Mouse (Mus musculus): ENCODE data around the gene Gm20388.

The Gm20388 gene

GRCm38 (mm10) chr8:120510863-120511457 lies 600.3 kb downstream of the Gm20388 start:
- no peak for DNase-seq (ENCODE audit: low spot score)

DNA sequence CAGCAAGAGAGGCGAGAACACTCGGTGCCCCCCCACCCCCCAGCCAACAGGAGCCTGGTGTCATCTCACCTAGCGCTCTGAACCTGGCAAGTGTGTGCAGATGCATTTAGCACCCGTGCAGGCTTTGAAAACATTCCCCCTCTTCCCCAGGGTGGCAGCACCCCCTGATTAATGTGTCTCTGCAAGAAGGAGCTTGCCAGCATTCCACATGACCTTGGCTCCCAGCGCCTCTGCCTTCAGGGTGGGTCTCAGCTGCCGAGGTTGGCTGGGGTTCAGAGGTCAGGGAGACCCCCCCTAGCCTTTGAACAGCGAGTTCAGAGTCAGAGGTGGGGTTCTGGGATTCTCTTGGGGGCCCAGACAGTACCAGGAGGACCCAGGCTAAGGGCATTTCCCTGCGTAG lies 601.1 kb downstream of the Gm20388 start:
- DNase-seq (ENCODE audit: low spot score), result no peak

DNA sequence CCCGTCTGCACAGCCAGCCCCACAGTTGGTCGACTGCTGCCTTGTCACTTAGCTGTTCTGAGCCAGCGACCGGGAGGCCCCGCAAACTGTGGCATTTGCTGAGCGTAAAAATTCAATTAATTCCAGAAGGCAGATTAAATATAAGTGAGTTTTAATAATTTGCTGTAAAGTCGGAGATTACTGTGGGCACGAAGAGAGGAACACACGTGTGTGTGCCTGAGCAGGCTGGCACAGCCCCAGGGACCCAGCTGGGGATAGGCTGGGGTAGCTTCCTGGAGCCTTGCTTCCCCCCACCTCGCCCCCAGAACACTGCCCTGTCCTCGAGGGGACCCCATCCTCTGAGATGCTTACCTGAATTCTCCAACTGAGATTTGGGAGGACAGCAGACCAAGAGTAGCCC lies 601.7 kb downstream of the Gm20388 start:
- no peak for DNase-seq (ENCODE audit: low spot score)

DNA sequence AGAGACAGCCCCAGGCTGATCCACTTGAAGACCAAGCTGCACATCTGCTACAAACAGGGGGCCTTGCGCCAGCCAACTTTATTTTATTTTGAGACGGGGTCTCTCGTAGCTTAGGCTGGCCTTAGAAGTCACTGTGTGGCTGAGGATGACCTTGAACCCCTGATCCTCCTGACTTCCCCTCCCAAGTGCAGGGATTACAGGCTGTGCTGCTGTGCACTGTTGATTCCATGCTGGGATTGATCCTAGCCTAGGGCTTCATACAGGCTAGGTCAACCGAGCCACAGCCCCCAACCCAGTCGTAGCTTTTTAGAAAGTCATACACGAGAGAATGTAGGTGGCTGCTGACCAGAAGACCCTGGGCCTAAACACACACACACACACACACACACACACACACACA lies 602.5 kb downstream of the Gm20388 start:
- DNase-seq (ENCODE audit: low spot score), result no peak

- DNase-seq (ENCODE audit: low spot score), result no peak
Observed at GRCm38 (mm10) chr8:120513638-120514461, 603.2 kb downstream of the Gm20388 start.

GRCm38 (mm10) chr8:120515214-120515613 lies 604.6 kb downstream of the Gm20388 start:
- no peak for DNase-seq (ENCODE audit: low spot score)

DNA sequence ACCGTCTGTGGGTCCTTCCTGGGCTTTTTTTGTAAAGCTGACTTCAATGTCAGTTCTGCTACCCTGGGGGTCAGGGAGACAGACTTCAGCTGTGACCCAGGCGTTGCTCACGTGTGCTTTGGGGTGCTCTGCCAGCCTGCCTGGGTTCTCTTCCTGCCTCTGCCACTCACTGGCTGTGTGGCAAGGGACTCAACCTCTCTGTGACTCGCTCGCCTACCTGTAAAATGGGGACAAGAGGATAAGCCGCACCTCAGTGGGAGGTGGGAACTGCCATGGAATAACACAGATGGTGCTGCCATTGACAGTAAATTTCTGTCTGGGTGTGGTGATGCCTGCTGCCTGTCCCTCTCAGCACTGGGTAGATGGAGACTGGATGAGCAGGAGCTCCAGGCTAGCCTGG lies 605.0 kb downstream of the Gm20388 start:
- DNase-seq (ENCODE audit: low spot score), result no peak

- no peak for DNase-seq (ENCODE audit: low spot score)
Observed at GRCm38 (mm10) chr8:120516182-120516755, 605.6 kb downstream of the Gm20388 start.

- DNase-seq (ENCODE audit: low spot score), result no peak
Observed at GRCm38 (mm10) chr8:120517666-120518410, 607.2 kb downstream of the Gm20388 start.

DNA sequence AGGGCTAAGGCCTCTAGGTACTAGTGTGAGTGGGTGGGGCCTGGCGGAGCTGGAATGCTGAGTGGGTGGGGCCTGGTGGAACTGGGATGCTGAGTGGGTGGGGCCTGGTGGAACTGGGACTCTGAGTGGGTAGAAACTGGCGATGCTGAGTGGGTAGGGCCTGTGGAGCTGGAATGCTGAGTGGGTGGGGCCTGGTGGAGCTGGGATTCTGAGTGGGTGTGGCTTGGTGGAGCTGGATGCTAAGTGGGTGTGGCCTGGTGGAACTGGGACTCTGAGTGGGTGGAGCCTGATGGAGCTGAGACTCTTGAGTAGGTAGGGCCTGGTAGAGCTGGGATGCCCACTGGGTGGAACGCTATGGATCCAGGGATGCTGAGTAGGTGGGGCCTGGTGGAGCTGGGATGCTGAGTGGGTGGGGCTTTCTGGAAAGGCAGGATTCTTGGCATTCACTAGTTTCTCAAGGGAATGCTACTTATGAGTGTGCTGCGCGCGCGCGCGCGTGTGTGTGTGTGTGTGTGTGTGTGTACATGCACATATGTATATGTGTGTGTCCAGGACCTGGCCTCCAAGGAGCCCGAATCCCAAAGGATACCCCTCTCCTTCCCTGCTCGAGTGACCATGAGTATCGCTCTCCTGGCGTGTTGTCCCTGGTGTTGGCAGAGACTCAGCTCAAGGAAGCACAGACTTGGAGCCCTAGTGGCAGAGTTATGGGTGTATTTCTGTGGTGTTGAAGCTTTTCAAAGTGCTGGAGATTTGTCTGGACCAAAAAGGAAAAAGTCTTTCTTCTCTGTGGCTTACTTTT lies 608.3 kb downstream of the Gm20388 start:
- DNase-seq (ENCODE audit: low spot score), result no peak

DNA sequence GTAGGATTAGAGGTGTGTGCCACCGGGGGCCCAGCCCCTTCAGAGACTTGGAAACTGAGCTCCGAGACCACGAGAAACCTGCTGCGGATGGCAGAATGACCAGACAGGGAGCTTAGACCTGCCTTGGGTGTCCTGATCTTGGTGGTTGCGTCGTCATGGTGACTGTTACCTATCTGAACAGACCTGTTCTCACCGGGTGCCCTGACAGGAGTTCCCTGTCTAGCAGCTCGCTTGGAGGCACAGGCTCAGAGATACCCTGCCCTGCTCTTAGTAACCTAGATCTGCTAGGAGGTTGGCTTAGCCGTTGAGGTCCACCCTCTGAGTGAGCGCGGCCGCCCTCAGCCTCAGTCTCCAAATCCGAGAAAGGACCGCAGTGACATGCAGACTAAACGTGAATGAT lies 609.6 kb downstream of the Gm20388 start:
- DNase-seq (ENCODE audit: low spot score), result no peak

- peak; percentile 43 for DNase-seq (ENCODE audit: low spot score)
Observed at GRCm38 (mm10) chr8:120520707-120521590, 610.3 kb downstream of the Gm20388 start.

- DNase-seq (ENCODE audit: low spot score), result no peak
Observed at GRCm38 (mm10) chr8:120521591-120521965, 610.9 kb downstream of the Gm20388 start.

GRCm38 (mm10) chr8:120523641-120524040 lies 613.0 kb downstream of the Gm20388 start:
- DNase-seq (ENCODE audit: low spot score), result no peak

GRCm38 (mm10) chr8:120525135-120525534 lies 614.5 kb downstream of the Gm20388 start:
- no peak for DNase-seq (ENCODE audit: low spot score)

- no peak for DNase-seq (ENCODE audit: low spot score)
Observed at GRCm38 (mm10) chr8:120525832-120526231, 615.2 kb downstream of the Gm20388 start.

GRCm38 (mm10) chr8:120526577-120526976 lies 615.9 kb downstream of the Gm20388 start:
- no peak for DNase-seq (ENCODE audit: low spot score)

- DNase-seq (ENCODE audit: low spot score), result no peak
Observed at GRCm38 (mm10) chr8:120528332-120528731, 617.7 kb downstream of the Gm20388 start.

DNA sequence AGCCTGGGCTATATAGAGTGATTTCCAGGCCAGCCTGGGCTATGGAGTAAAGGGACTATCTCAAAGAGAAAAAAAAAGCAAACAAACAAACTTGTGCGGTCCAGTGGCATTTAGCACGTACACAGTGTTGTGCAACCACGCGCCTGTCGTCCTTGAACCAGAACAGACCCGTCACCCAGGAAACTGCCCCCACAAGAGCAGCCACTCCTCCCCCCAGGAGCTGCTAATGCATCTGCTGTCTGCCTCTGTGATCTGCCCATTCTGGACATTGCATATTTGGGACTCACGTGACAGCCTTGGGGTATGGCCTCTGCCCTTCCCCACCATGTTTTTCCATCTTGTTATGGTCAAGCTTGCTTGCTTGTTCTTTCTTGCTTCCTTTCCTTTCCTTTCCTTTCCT lies 618.6 kb downstream of the Gm20388 start:
- DNase-seq (ENCODE audit: low spot score), result no peak

GRCm38 (mm10) chr8:120530954-120531656 lies 620.5 kb downstream of the Gm20388 start:
- no peak for DNase-seq (ENCODE audit: low spot score)

Data from adipocyte (in vitro differentiated cells).